Mouse (Mus musculus) midbrain, embryonic 16.5 days (tissue): ENCODE data around the gene Arhgap9. TPM values are rescaled to one million over a fixed set of nuclear protein-coding genes. Genes with fewer than 3 reads are reported as not detected.

ENCODE experiments used
- polyA plus RNA-seq: library from polyadenylated mRNA; unstranded; fragments of >200 nt; fragmentation: Nextera tagmentation; extraction: Ambion mirVana; gene quantifications from 2 replicates; pipeline ENCODE4 v1.2.1, GENCODE M21; 2015

Gene Arhgap9
- polyA plus RNA-seq, 1 experiment from 2014 or later = 0.75 TPM

Other genes with a start within 250 kb of the Arhgap9 start
- 5.1 and 5.3 TPM in 2 replicates for gene Agap2, start 246.7 kb upstream of the Arhgap9 start, polyA plus RNA-seq
- gene Os9, start 200.8 kb upstream of the Arhgap9 start, polyA plus RNA-seq = 132 and 138 TPM in 2 replicates
- gene B4galnt1, start 156.7 kb upstream of the Arhgap9 start, polyA plus RNA-seq = 60.7 and 71.7 TPM in 2 replicates
- gene Slc26a10, start 141.3 kb upstream of the Arhgap9 start, polyA plus RNA-seq = 1.1 and 1.2 TPM in 2 replicates
- 19.6 and 20.2 TPM in 2 replicates for gene Arhgef25, start 131.9 kb upstream of the Arhgap9 start, polyA plus RNA-seq
- gene Dtx3, start 126.2 kb upstream of the Arhgap9 start, polyA plus RNA-seq = 254 and 255 TPM in 2 replicates
- gene Pip4k2c, start 110.4 kb upstream of the Arhgap9 start, polyA plus RNA-seq = 16.9 and 18.4 TPM in 2 replicates
- 113 and 120 TPM in 2 replicates for gene Kif5a, start 58.6 kb upstream of the Arhgap9 start, polyA plus RNA-seq
- 332 and 345 TPM in 2 replicates for gene Dctn2, start 55.6 kb upstream of the Arhgap9 start, polyA plus RNA-seq
- gene Mbd6, start 32.9 kb upstream of the Arhgap9 start, polyA plus RNA-seq = 12.6 and 15.3 TPM in 2 replicates
- 123 and 128 TPM in 2 replicates for gene Mars, start 10.2 kb upstream of the Arhgap9 start, polyA plus RNA-seq
- gene Gli1, start 20.0 kb downstream of the Arhgap9 start, polyA plus RNA-seq = 0.92 and 1.3 TPM in 2 replicates
- gene Inhbe, start 32.4 kb downstream of the Arhgap9 start, polyA plus RNA-seq = 0.04 TPM in 2 replicates
- gene Inhbc, start 48.5 kb downstream of the Arhgap9 start, polyA plus RNA-seq = 0.15 TPM in 1 of 2 replicates, not detected in the other
- gene R3hdm2, start 58.4 kb downstream of the Arhgap9 start, polyA plus RNA-seq = 35.2 and 35.9 TPM in 2 replicates
- 1.3 and 2.1 TPM in 2 replicates for gene Stac3, start 179.7 kb downstream of the Arhgap9 start, polyA plus RNA-seq
- 17.6 and 19.7 TPM in 2 replicates for gene Ndufa4l2, start 193.0 kb downstream of the Arhgap9 start, polyA plus RNA-seq
- 45.0 and 45.6 TPM in 2 replicates for gene Shmt2, start 200.5 kb downstream of the Arhgap9 start, polyA plus RNA-seq
- gene Nxph4, start 212.6 kb downstream of the Arhgap9 start, polyA plus RNA-seq = 62.1 and 66.7 TPM in 2 replicates